Mouse (Mus musculus) lung, postnatal 0 days (tissue): ENCODE measurements around the gene Plekhg4.

Experiments
- CTCF ChIP-seq: IDR thresholded peaks from 2 replicates; pipeline ENCODE4 v1.5.1; 2016; ENCODE audit warnings: antibody characterized with exemption, mild to moderate bottlenecking
- EP300 ChIP-seq: IDR thresholded peaks from 2 replicates; pipeline ENCODE4 v1.6.1; 2016; ENCODE audit warnings: antibody characterized with exemption, mild to moderate bottlenecking, control low read depth

DNA sequence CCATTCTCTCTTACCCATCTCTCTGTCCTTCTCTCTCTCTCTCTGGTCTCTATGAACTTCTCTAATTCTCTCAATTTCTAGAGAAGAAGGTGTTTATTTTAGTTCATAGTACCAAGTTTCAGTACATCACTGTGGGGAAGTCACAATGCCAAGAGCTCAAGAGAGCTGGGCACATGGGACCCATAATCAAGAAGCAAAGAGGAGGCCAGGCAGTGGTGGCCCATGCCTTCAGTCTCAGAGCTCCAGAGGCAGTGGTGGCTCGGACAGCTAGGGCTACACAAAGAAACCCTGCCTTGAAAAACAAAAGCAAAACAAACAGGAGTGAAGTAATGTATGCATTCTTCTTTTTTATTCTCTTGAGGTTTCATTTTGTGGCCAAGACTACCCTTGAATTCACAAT lies 31.4 kb downstream of the Plekhg4 start:
- TF ChIP-seq CTCF (no peak), EP300 (no peak)
